Mouse (Mus musculus) forebrain, embryonic 15.5 days (tissue): ENCODE results near the gene Lgals3bp. TPM values are rescaled to one million over a fixed set of nuclear protein-coding genes. Genes with fewer than 3 reads are reported as not detected.

Experiments used
- ATAC-seq: fragments of 200-750 bp; cut with Nextera tagmentation; replicated peaks from 2 replicates; pipeline ENCODE4 v1.8.0; 2017; ENCODE audit warnings: mild to moderate bottlenecking, moderate TSS enrichment, moderate library complexity
- H3K27ac ChIP-seq: fragments of 300-500 bp; sonication (generic); replicated peaks from 2 replicates; pipeline ENCODE4 v1.5.1; 2015; ENCODE audit warnings: mild to moderate bottlenecking, inconsistent platforms
- H3K27me3 ChIP-seq: fragments of 300-500 bp; sonication (generic); 2 replicates; pipeline ENCODE4 v1.6.1; 2015; ENCODE audit warnings: inconsistent platforms
- H3K36me3 ChIP-seq: fragments of 300-500 bp; sonication (generic); 2 replicates; pipeline ENCODE4 v1.6.1; 2015; ENCODE audit warnings: mild to moderate bottlenecking, inconsistent platforms
- H3K4me1 ChIP-seq: fragments of 300-500 bp; sonication (generic); 2 replicates; pipeline ENCODE4 v1.6.1; 2015; ENCODE audit warnings: inconsistent platforms
- H3K4me2 ChIP-seq: fragments of 300-500 bp; sonication (generic); replicated peaks from 2 replicates; pipeline ENCODE4 v1.6.1; 2015; ENCODE audit warnings: mild to moderate bottlenecking, inconsistent platforms
- H3K4me3 ChIP-seq: fragments of 300-500 bp; sonication (generic); 2 replicates; pipeline ENCODE4 v1.5.1; 2015; ENCODE audit warnings: mild to moderate bottlenecking, inconsistent platforms
- H3K9ac ChIP-seq: fragments of 300-500 bp; sonication (generic); replicated peaks from 2 replicates; pipeline ENCODE4 v1.6.1; 2015; ENCODE audit warnings: mild to moderate bottlenecking, inconsistent platforms
- H3K9me3 ChIP-seq: fragments of 300-500 bp; sonication (generic); 2 replicates; pipeline ENCODE4 v1.6.1; 2016; ENCODE audit warnings: inconsistent platforms
- WGBS: fragments of 180-500 bp; shearing (Covaris S2); methylation state at CpG from one replicate; pipeline ENCODE4 v1.1.7; 2015; ENCODE audit warnings: mixed read lengths; 5-methylcytosine and 5-hydroxymethylcytosine counted together
- polyA plus RNA-seq: library from polyadenylated mRNA; unstranded; fragments of >200 nt; fragmentation: Nextera tagmentation; extraction: Ambion mirVana; gene quantifications from 2 replicates; pipeline ENCODE4 v1.2.1, GENCODE M21; 2015

The Lgals3bp gene
- polyA plus RNA-seq, 1 experiment from 2014 or later, result 2.6 TPM

DNA sequence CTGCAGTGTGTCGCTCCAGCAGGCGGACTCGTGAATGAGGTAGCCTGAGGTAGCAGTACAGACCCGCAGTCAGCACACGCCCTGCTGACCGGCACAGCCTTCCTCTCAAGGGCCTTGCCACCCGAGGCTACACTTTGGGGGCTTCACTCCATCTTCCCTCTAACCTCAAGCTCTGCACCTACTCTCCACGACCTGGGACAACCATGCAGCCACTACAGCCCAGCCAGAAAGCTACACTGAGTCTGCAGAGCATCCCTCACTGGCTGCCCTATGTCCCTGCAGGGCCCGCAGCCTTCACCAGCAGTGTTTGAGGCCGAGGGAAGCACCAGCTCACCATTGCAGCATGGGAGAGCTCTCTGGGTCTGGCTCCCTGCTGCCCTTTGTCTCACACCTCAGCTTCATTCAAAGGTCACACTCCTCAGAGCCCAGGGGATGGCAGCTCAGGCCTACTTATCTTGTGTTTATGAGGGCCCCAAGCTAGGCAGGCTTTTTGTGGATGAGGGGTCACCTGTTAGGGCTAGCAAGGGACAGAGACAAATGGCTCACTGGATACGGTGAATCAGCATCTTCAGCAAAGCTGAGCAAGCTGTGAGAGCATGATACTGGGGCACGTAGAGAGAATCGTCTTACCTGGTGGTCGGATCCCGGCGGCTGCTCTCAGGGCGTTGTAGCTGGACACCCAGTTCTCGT lies 6.3 kb upstream of the Lgals3bp start:
- H3K27me3 ChIP-seq, result no peaks in the 10 kb centered on the region
- no peak overlapping the region for H3K4me3 ChIP-seq
- 89% methylated on average over 18 of the region's 18 CpGs for WGBS
- no peak overlapping the region for H3K27ac ChIP-seq
- ATAC-seq, result no peak
- H3K9me3 ChIP-seq, result no peaks in the 10 kb centered on the region
- H3K4me2 ChIP-seq, result no peak overlapping the region
- peaks cover 32% of the 10 kb centered on the region for H3K36me3 ChIP-seq
- H3K4me1 ChIP-seq, result peaks cover 15% of the 10 kb centered on the region
- no peak overlapping the region for H3K9ac ChIP-seq

DNA sequence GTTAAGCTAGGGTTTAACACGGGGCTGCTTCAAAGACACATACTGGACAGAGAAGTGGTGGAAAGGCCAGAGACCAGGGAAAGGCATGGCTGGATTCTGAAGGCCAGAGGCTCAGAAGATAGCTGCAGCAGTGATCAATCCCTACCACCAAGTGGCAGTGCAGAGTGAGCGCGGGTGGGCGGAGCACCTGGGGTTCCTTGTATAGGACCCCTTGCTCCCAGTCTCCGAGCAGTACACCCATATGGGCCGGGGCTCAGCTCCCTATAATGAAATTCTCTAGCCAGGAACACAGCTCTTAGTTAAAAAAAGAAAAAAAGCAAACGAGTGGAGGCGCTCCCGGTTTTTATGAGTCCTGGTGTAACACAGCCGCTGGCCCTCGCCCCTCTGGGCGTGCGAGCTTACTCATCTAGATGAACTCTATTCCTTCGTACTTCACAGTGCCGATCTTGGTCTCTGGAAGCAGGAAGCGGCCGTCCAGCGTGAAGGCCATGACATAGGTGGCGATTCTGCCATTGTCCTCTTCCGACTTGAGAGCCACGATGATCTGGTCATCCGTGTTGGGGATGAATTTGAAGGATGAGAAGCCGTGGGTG lies 5.5 kb upstream of the Lgals3bp start:
- Histone ChIP-seq H3K4me3 (no peak overlapping the region), H3K4me2 (no peak overlapping the region), H3K27ac (no peak overlapping the region), H3K9ac (no peak overlapping the region), H3K4me1 (peaks cover 8% of the 10 kb centered on the region; the same call in 1 of the 2 replicates), H3K36me3 (peaks cover 32% of the 10 kb centered on the region), H3K9me3 (no peaks in the 10 kb centered on the region), H3K27me3 (no peaks in the 10 kb centered on the region)
- WGBS, result 86% methylated on average over 23 of the region's 23 CpGs
- ATAC-seq, result no peak

DNA sequence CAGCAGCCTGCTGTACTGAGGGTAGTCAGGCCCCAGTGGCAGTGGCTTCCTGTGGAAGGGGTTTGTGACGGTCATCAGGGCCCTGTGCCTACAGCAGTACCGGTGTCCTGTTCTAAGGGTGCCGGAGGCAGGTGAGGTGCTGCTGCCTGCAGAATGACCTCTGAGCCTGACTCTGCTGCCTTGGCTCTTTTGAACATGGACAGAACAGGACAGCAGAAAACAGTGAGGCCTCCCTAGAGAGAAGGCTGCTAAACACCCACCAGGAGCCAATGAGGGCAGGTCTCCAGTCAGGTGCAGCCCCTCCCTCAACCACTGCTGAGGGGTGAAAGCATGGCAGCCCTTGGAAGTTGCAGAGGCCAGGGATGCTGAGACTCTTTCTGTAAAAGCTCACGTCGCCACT lies 4.6 kb upstream of the Lgals3bp start:
- no peak for ATAC-seq
- H3K4me2 ChIP-seq, result no peak overlapping the region
- no peaks in the 10 kb centered on the region for H3K27me3 ChIP-seq
- H3K9ac ChIP-seq, result no peak overlapping the region
- H3K36me3 ChIP-seq, result peaks cover 32% of the 10 kb centered on the region
- H3K9me3 ChIP-seq, result no peaks in the 10 kb centered on the region
- H3K27ac ChIP-seq, result no peak overlapping the region
- no peak overlapping the region for H3K4me3 ChIP-seq
- H3K4me1 ChIP-seq, result peaks cover 4% of the 10 kb centered on the region; the same call in 1 of the 2 replicates
- WGBS, result 92% methylated on average over 5 of the region's 5 CpGs

- no peak overlapping the region for H3K4me3 ChIP-seq
- no peak for ATAC-seq
- H3K27me3 ChIP-seq, result no peaks in the 10 kb centered on the region
- no peak overlapping the region for H3K27ac ChIP-seq
- H3K4me2 ChIP-seq, result no peak overlapping the region
- H3K4me1 ChIP-seq, result peaks cover 4% of the 10 kb centered on the region; the same call in 1 of the 2 replicates
- no peaks in the 10 kb centered on the region for H3K9me3 ChIP-seq
- H3K36me3 ChIP-seq, result peaks cover 24% of the 10 kb centered on the region
- WGBS, result 96% methylated on average over 8 of the region's 8 CpGs
- no peak overlapping the region for H3K9ac ChIP-seq
Observed at GRCm38 (mm10) chr11:118405311-118405710, 3.4 kb upstream of the Lgals3bp start.

DNA sequence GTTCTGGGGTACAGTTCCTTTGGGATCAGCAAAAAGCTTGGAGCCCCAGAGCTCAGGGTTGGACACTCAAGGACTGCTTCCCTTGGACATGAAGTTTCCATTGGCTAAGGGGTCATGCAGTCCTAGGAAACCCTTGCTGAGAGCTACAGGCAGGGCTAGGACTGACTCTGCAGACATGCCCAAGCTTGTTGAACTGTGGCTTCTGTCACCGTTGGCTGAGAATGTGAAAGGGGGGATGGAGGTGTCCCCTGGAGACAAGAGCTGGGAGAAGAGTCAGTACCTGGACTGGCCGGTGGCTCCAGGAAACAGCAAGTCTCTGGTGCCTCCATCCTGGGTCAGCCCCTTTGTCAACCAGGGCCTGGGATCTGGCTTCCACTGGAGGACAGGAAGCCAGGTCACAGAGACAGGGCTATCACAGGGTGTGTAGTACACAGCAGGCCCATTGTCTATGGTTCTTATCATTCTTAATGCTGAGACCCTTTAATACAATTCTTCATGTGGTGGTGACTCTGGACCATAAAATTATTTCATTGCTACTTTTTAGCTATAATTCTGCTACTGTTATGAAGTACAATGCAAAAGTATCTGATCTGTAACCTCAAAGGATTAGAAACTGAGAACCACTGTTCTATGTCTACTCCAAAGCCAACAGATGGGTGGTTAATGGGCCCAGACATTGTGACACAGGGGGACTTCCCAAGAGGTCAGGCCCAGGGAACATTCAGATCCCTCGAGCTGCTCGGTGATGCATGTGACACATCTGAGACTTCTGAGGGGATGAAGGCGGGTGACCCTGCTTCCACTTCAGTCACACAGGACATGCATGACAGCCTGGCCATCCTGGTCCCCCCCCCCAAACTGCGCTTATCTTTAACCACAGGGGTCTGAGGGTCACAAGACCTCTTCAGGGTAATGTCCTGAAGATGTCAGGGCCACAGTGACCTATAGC lies 2.3 kb upstream of the Lgals3bp start:
- peaks cover 20% of the 10 kb centered on the region for H3K36me3 ChIP-seq
- ATAC-seq, result no peak
- H3K9me3 ChIP-seq, result no peaks in the 10 kb centered on the region
- H3K9ac ChIP-seq, result no peak overlapping the region
- no peak overlapping the region for H3K4me3 ChIP-seq
- no peak overlapping the region for H3K4me2 ChIP-seq
- no peaks in the 10 kb centered on the region for H3K27me3 ChIP-seq
- peaks cover 4% of the 10 kb centered on the region; the same call in 1 of the 2 replicates for H3K4me1 ChIP-seq
- H3K27ac ChIP-seq, result no peak overlapping the region
- 85% methylated on average over 6 of the region's 6 CpGs for WGBS

DNA sequence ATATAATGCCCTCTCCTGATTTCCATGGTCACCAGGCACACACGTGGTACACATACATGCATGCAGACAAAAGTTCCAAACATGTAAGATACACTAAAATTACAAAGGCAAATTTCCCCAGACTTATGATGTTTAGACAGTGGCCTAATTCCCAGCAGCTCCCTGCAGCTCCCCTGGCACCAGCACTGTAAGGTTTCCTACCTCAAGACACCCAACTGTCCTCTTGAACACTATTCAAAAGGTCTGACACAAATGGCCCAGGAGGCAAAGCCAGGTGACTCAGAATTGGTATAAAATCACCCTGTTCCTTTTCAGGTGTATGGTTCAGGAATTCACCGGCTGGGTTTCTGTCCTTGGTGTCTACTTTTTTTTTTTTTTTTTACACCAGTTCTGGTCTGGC lies 1.3 kb upstream of the Lgals3bp start:
- Histone ChIP-seq H3K4me2 (no peak overlapping the region), H3K36me3 (peaks cover 20% of the 10 kb centered on the region), H3K9me3 (no peaks in the 10 kb centered on the region), H3K4me3 (no peak overlapping the region), H3K9ac (no peak overlapping the region), H3K27ac (no peak overlapping the region), H3K4me1 (peaks cover 4% of the 10 kb centered on the region; the same call in 1 of the 2 replicates), H3K27me3 (no peaks in the 10 kb centered on the region)
- 92% methylated on average over 2 of the region's 2 CpGs for WGBS
- ATAC-seq, result no peak

- no peak overlapping the region for H3K9ac ChIP-seq
- no peaks in the 10 kb centered on the region for H3K4me1 ChIP-seq
- H3K9me3 ChIP-seq, result no peaks in the 10 kb centered on the region
- WGBS, result 83% methylated on average over 4 of the region's 4 CpGs
- H3K4me3 ChIP-seq, result no peak overlapping the region
- H3K27me3 ChIP-seq, result no peaks in the 10 kb centered on the region
- 0 out of 2 replicates have a peak, but pooled peaks cover 8% of the 10 kb centered on the region for H3K36me3 ChIP-seq
- no peak overlapping the region for H3K4me2 ChIP-seq
- H3K27ac ChIP-seq, result no peak overlapping the region
- no peak for ATAC-seq
Observed at GRCm38 (mm10) chr11:118401195-118401594, 697 bp downstream of the Lgals3bp start.

GRCm38 (mm10) chr11:118400566-118400936 lies 1.3 kb downstream of the Lgals3bp start:
- Histone ChIP-seq H3K27ac (no peak overlapping the region), H3K9me3 (no peaks in the 10 kb centered on the region), H3K9ac (no peak overlapping the region), H3K4me1 (no peaks in the 10 kb centered on the region), H3K4me2 (no peak overlapping the region), H3K27me3 (no peaks in the 10 kb centered on the region), H3K4me3 (no peak overlapping the region), H3K36me3 (0 out of 2 replicates have a peak, but pooled peaks cover 2% of the 10 kb centered on the region)
- no peak for ATAC-seq
- WGBS, result 52% methylated on average over 6 of the region's 6 CpGs

GRCm38 (mm10) chr11:118399891-118400565 lies 1.9 kb downstream of the Lgals3bp start:
- WGBS, result 80% methylated on average over 5 of the region's 5 CpGs
- Histone ChIP-seq H3K9ac (no peak overlapping the region), H3K27me3 (no peaks in the 10 kb centered on the region), H3K9me3 (no peaks in the 10 kb centered on the region), H3K27ac (no peak overlapping the region), H3K4me2 (no peak overlapping the region), H3K36me3 (no peaks in the 10 kb centered on the region), H3K4me1 (no peaks in the 10 kb centered on the region), H3K4me3 (no peak overlapping the region)
- no peak for ATAC-seq

GRCm38 (mm10) chr11:118397806-118398530 lies 3.9 kb downstream of the Lgals3bp start:
- H3K9ac ChIP-seq, result no peak overlapping the region
- no peak for ATAC-seq
- H3K27me3 ChIP-seq, result no peaks in the 10 kb centered on the region
- H3K4me3 ChIP-seq, result no peak overlapping the region
- H3K4me2 ChIP-seq, result no peak overlapping the region
- H3K27ac ChIP-seq, result no peak overlapping the region
- H3K4me1 ChIP-seq, result no peaks in the 10 kb centered on the region
- WGBS, result 92% methylated on average over 26 of the region's 26 CpGs
- H3K9me3 ChIP-seq, result no peaks in the 10 kb centered on the region
- no peaks in the 10 kb centered on the region for H3K36me3 ChIP-seq

- Histone ChIP-seq H3K4me2 (no peak overlapping the region), H3K9ac (no peak overlapping the region), H3K4me3 (no peak overlapping the region), H3K27ac (no peak overlapping the region), H3K36me3 (no peaks in the 10 kb centered on the region), H3K27me3 (no peaks in the 10 kb centered on the region), H3K9me3 (no peaks in the 10 kb centered on the region), H3K4me1 (no peaks in the 10 kb centered on the region)
- 62% methylated on average over 6 of the region's 6 CpGs for WGBS
- no peak for ATAC-seq
Observed at GRCm38 (mm10) chr11:118394538-118394937, 7.4 kb downstream of the Lgals3bp start.
